Mouse (Mus musculus) kidney, postnatal 36 days (tissue): Measurements from ENCODE around the gene Map3k12.

Experiments used
- DNase-seq, 2 experiments: peaks; one replicate each; pipeline ENCODE4 v3.0.0; 2021 to 2022; ENCODE audit warnings: mixed read lengths in 2 of 2

The Map3k12 gene

GRCm38 (mm10) chr15:102502254-102502840, 14.5 kb downstream of the Map3k12 start:
- peak; percentile 29 to 33 for DNase-seq

- no peak for DNase-seq
Measured at GRCm38 (mm10) chr15:102501084-102501814, 15.6 kb downstream of the Map3k12 start.

GRCm38 (mm10) chr15:102500479-102500878, 16.4 kb downstream of the Map3k12 start:
- no peak for DNase-seq

GRCm38 (mm10) chr15:102499851-102500250, 17.0 kb downstream of the Map3k12 start:
- no peak for DNase-seq

GRCm38 (mm10) chr15:102499370-102499769, 17.5 kb downstream of the Map3k12 start:
- no peak for DNase-seq

- no peak for DNase-seq
Measured at GRCm38 (mm10) chr15:102498322-102498721, 18.5 kb downstream of the Map3k12 start.

- DNase-seq, result no peak
Measured at GRCm38 (mm10) chr15:102487664-102488063, 29.2 kb downstream of the Map3k12 start.

GRCm38 (mm10) chr15:102485853-102486252, 31.0 kb downstream of the Map3k12 start:
- DNase-seq, result no peak

GRCm38 (mm10) chr15:102483136-102483535, 33.7 kb downstream of the Map3k12 start:
- DNase-seq, result no peak

GRCm38 (mm10) chr15:102474520-102474919, 42.3 kb downstream of the Map3k12 start:
- DNase-seq, result no peak

- no peak for DNase-seq
Measured at GRCm38 (mm10) chr15:102473246-102473645, 43.6 kb downstream of the Map3k12 start.

- DNase-seq, result no peak
Measured at GRCm38 (mm10) chr15:102471727-102472126, 45.1 kb downstream of the Map3k12 start.

- DNase-seq, result no peak
Measured at GRCm38 (mm10) chr15:102471295-102471645, 45.6 kb downstream of the Map3k12 start.

GRCm38 (mm10) chr15:102470605-102471294, 46.1 kb downstream of the Map3k12 start:
- peak; percentile 87 to 91 for DNase-seq

GRCm38 (mm10) chr15:102470183-102470604, 46.7 kb downstream of the Map3k12 start, which contains the start of gene Pcbp2:
Gene Pcbp2 (plus strand): TSS chr15:102470539.
- peak; percentile 96 for DNase-seq

- no peak for DNase-seq
Measured at GRCm38 (mm10) chr15:102468675-102469370, 48.0 kb downstream of the Map3k12 start.

- peak; percentile 40 to 43 for DNase-seq
Measured at GRCm38 (mm10) chr15:102463666-102464065, 53.2 kb downstream of the Map3k12 start.

GRCm38 (mm10) chr15:102461430-102462075, 55.3 kb downstream of the Map3k12 start:
- no peak for DNase-seq

- DNase-seq, result no peak
Measured at GRCm38 (mm10) chr15:102460971-102461370, 55.9 kb downstream of the Map3k12 start.

GRCm38 (mm10) chr15:102460409-102460808, 56.5 kb downstream of the Map3k12 start:
- DNase-seq, result no peak

GRCm38 (mm10) chr15:102459847-102460246, 57.0 kb downstream of the Map3k12 start:
- DNase-seq, result no peak

GRCm38 (mm10) chr15:102459381-102459780, 57.5 kb downstream of the Map3k12 start:
- no peak for DNase-seq

GRCm38 (mm10) chr15:102458904-102459317, 58.0 kb downstream of the Map3k12 start, which contains the start of gene Prr13:
Gene Prr13 (plus strand): TSS chr15:102459028.
- peak; percentile 95 to 99 for DNase-seq
